Mouse (Mus musculus) cortical plate, adult 2 months (tissue): ENCODE results near the gene Zbtb11. TPM values are rescaled to one million over a fixed set of nuclear protein-coding genes. Genes with fewer than 3 reads are reported as not detected.
"Not testable (repeated sequence)": the region's sequence is repeated elsewhere in the genome, so short reads cannot be mapped to it uniquely, and the experiment has no call there.

ENCODE experiments used
- H3K27ac ChIP-seq: fragments of 200-500 bp; 2 replicates; pipeline ENCODE4 v1.5.1; 2012; ENCODE audit warnings: low read length, control low read depth, inconsistent platforms; ENCODE audit not compliant: insufficient read depth
- H3K4me1 ChIP-seq: fragments of 200-500 bp; 2 replicates; pipeline ENCODE4 v1.6.1; 2011; ENCODE audit warnings: low read length; ENCODE audit not compliant: control insufficient read depth, insufficient read depth
- H3K4me3 ChIP-seq: fragments of 200-500 bp; 2 replicates; pipeline ENCODE4 v1.5.1; 2011; ENCODE audit warnings: mild to moderate bottlenecking, low read length, control low read depth; ENCODE audit not compliant: insufficient read depth
- CTCF ChIP-seq: fragments of 200-500 bp; IDR thresholded peaks from 2 replicates; pipeline ENCODE4 v1.5.1; 2011; ENCODE audit warnings: mild to moderate bottlenecking, control low read depth, low read length; ENCODE audit not compliant: insufficient read depth; ENCODE audit errors: extremely low read depth
- POLR2A ChIP-seq: fragments of 200-500 bp; IDR thresholded peaks from 2 replicates; pipeline ENCODE4 v1.6.1; 2011; ENCODE audit warnings: mild to moderate bottlenecking, low read length, control low read depth; ENCODE audit not compliant: insufficient read depth; ENCODE audit errors: extremely low read depth
- polyA plus RNA-seq: library from polyadenylated mRNA; depleted of rRNA; stranded (reverse); fragments of >200 nt; gene quantifications from 2 replicates; pipeline ENCODE4 v1.2.3, GENCODE M21; 2012; rRNA removed

Zbtb11 gene
- 25.8 and 26.7 TPM in 2 replicates for polyA plus RNA-seq

DNA sequence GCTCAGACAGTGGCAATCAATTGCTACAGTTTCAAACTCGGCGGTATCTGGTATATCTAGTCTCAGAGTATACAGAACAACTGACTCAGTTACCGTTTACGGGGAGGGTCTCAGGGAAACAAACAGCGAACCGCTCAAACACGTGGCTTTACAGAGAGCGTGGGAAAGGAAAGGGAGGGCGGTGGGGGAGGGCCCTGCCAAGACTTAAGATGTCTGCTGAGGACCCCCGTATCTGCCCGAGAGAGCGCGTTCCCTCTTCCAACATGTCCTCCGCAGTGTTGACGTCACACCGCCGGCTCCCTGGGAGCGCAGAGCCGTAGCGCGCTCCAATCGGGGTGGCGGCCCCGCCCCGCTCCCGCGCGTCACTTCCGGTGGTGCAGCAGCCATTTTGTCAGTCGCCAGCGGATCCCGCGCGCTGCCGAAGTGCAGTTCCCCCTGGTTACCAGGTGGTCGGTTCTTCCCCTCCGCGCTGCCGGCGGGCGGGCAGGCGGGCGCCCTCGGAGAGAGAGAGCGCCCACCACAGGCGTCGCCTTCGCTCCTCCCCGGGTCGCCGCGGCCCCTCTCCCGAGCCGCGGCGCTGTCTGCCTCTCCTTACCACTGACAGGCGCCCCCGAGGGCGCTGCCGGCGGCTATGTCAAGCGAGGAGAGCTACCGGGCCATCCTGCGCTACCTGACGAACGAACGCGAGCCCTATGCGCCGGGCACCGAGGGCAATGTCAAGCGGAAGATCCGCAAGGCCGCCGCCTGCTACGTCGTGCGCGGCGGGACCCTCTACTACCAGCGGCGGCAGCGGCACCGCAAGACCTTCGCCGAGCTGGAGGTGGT is at the start of gene Zbtb11:
Zbtb11 (plus strand) TSS at position 453 of the 825 bp plus-strand sequence.
- Histone ChIP-seq H3K4me1 (no peaks in the 10 kb centered on the region; the same call in 1 of the 2 replicates), H3K4me3 (peak within 1 kb of the TSS; percentile 88), H3K27ac (peak within 1 kb of the TSS; percentile 83)
- TF ChIP-seq CTCF = no peak
- TF ChIP-seq POLR2A = peak; percentile 91

GRCm38 (mm10) chr16:55924010-55924409 is 49.7 kb upstream of the Zbtb11 start:
- TF ChIP-seq POLR2A (no peak), CTCF (no peak)
- H3K4me3 ChIP-seq = no peak overlapping the region
- no peaks in the 10 kb centered on the region for H3K4me1 ChIP-seq
- no peak overlapping the region for H3K27ac ChIP-seq

- no peak for TF ChIP-seq POLR2A
- no peak for TF ChIP-seq CTCF
- no peaks in the 10 kb centered on the region for H3K4me1 ChIP-seq
- peak overlapping the region; percentile 68 for H3K4me3 ChIP-seq
Measured at GRCm38 (mm10) chr16:55933681-55934343, 39.9 kb upstream of the Zbtb11 start.

GRCm38 (mm10) chr16:55934453-55935037 is 39.1 kb upstream of the Zbtb11 start, which contains the start of gene Cep97:
TSS of gene Cep97 (minus strand) at chr16:55934855.
- Histone ChIP-seq H3K4me3 (peak within 1 kb of the TSS; percentile 68), H3K27ac (peak within 1 kb of the TSS; percentile 5; the same call in 1 of the 2 replicates), H3K4me1 (no peaks in the 10 kb centered on the region)
- no peak for TF ChIP-seq CTCF
- peak; percentile 94 for TF ChIP-seq POLR2A

More at GRCm38 (mm10) chr16:55933681-55934343, 39.9 kb upstream of the Zbtb11 start:
- H3K27ac ChIP-seq = peak overlapping the region; percentile 5; the same call in 1 of the 2 replicates

GRCm38 (mm10) chr16:55938761-55939160 is 34.9 kb upstream of the Zbtb11 start:
- no peak for TF ChIP-seq CTCF
- no peak for TF ChIP-seq POLR2A
- Histone ChIP-seq H3K4me1 (no peaks in the 10 kb centered on the region), H3K4me3 (no peak overlapping the region), H3K27ac (no peak overlapping the region)

- H3K4me3 ChIP-seq = no peak overlapping the region
Measured at GRCm38 (mm10) chr16:55939703-55940102, 34.0 kb upstream of the Zbtb11 start.

DNA sequence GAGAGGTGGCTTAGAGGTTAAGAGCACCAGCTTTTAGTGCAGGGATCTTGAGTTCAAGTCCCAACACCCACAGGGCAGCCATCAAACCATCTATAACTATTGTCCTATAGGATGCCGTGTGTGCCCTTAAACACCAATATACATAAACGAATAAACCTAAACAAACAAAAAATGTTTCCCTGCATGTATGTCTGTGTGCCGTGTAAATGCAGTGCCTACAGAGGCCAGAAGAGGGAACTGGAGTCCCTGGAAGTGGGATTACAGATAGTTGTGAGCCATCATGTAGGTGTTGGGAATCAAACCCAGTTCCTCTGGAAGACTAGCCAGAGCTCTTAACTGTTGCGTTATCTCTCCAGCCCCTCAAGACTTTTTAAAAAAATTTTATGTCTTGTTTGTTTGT is 32.9 kb upstream of the Zbtb11 start:
- Histone ChIP-seq H3K4me3 (no peak overlapping the region), H3K27ac (no peak overlapping the region), H3K4me1 (no peaks in the 10 kb centered on the region)
- no peak for TF ChIP-seq CTCF

More at GRCm38 (mm10) chr16:55939703-55940102, 34.0 kb upstream of the Zbtb11 start:
- no peak for TF ChIP-seq CTCF
- TF ChIP-seq POLR2A = no peak
- Histone ChIP-seq H3K27ac (no peak overlapping the region), H3K4me1 (no peaks in the 10 kb centered on the region)

DNA sequence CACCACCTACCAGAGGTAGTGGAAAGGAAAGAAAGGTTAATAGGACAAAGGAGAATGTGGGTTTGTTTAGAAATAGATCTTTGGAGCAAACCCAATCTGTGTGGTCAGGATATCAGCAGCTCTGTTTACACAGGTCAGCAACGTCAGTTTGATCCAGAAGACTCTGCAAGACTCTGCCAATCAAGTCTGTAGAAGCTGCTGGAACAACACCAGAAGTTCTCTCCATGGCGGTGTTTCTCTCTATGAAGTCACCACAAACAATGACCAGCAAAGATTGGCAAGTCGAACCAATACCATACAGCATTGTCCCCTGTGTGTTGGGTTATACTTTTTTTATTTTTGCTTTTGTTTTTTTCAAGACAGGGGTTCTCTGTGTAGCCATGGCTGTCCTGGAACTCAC is 26.4 kb upstream of the Zbtb11 start:
- Histone ChIP-seq H3K4me1 (no peaks in the 10 kb centered on the region), H3K27ac (no peak overlapping the region), H3K4me3 (no peak overlapping the region)
- TF ChIP-seq CTCF = no peak

DNA sequence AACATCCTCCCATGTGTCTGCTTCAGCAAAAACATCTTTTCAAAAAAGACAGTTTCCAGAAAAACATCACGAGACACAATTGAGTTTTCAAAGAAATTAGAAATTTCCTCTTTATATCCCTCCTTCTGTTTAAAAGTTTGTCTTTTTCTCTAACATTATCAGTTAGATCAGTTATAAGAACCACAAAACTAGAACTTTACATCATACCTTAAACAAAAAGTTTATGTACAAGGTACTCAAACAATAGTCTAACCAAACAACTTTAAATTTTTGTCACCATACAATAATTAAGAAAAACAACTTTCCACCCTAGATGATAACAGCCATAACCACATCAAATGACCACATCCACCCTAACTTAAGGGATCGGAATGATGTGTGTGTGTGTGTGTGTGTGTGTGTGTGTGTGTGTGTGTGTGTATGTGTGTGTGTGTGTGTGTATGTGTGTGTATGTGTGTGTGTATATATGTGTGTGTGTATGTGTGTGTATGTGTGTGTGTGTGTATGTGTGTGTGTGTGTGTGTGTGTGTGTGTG is 25.7 kb upstream of the Zbtb11 start:
- not testable (repeated sequence) for H3K4me3 ChIP-seq, H3K4me1 ChIP-seq, H3K27ac ChIP-seq

DNA sequence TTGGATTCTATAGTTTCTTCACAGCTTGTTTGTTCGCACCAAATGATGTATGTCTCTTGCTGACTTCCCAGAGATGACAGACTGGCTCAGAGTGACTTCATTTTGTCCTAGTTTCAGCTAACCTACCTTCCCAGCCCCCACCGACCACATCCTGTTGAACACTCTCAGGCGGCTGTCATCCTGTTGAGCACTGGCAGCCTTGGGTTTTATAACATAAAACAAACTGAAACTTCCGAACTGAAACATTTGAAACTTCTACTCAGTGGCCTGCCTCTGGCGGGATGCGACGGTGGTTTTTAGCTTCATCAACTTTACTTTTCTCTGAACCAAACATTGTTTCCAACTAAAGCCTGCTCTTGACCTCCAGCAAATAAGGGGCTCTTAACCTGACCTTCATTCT is 24.7 kb upstream of the Zbtb11 start:
- TF ChIP-seq POLR2A (no peak), CTCF (no peak)

More for the DNA sequence above, 24.7 kb upstream of the Zbtb11 start:
- H3K4me3 ChIP-seq = no peak overlapping the region
- H3K4me1 ChIP-seq = no peaks in the 10 kb centered on the region
- H3K27ac ChIP-seq = no peak overlapping the region
